Mouse (Mus musculus) heart, adult 2 months (tissue): Measurements from ENCODE around the gene Olfr64.

Experiments used
- CTCF ChIP-seq: fragments of 200-600 bp; IDR thresholded peaks from 2 replicates; pipeline ENCODE4 v1.8.1; 2022; ENCODE audit warnings: antibody characterized with exemption, mild to moderate bottlenecking, moderate library complexity
- POLR2A ChIP-seq: fragments of 200-500 bp; IDR thresholded peaks from 2 replicates; pipeline ENCODE4 v1.6.1; 2011; ENCODE audit warnings: mild to moderate bottlenecking, low read depth, low read length, control low read depth; ENCODE audit not compliant: insufficient read depth

GRCm38 (mm10) chr7:103894385-103894784 lies at the start of gene Olfr64:
- TF ChIP-seq CTCF (no peak), POLR2A (no peak)
